Mouse (Mus musculus) layer of hippocampus, adult 18-20 months (tissue): ENCODE data around the gene Rad17. TPM values are rescaled to one million over a fixed set of nuclear protein-coding genes. Genes with fewer than 3 reads are reported as not detected.

Source experiments
- DNase-seq, 2 experiments: peaks; one replicate each; pipeline ENCODE4 v3.0.0; 2022; ENCODE audit warnings: low spot score in 2 of 2
- total RNA-seq, 2 experiments: library from RNA; stranded (reverse); gene quantifications; 2 replicates each; pipeline ENCODE4 v1.2.3; 2021

The Rad17 gene
- total RNA-seq, 2 experiments from 2014 or later, result 13.0 to 14.8 TPM

DNA sequence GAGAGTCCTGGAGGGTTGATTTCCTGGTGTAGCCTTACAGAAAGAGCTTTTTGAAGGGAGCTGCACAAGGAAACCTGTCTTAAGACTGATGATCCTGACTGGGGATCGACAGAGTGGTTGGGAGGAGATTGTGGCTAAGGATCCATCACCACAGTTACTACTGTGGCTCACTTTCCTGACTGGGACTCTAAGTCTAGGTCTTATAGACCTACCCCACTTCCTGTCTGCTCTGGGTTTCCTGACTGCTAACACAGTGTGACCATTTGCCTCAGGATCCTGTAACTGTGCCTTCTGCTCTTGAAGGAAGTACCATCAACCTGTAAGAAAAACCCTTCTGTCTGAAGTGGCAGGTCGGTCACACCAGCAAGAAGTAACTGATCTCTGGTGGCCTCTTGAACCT lies 80.1 kb downstream of the Rad17 start:
- DNase-seq, result no peak

- DNase-seq, result no peak
These were observed 82.5 kb downstream of the Rad17 start for GRCm38 (mm10) chr13:100568359-100568758.

Other genes with a start within 250 kb of the Rad17 start
- under 1 TPM; 0.15 to 0.22 TPM for gene Naip1, start 198.2 kb downstream of the Rad17 start, total RNA-seq
- 10 to 100 TPM; 42.5 to 50.8 TPM for gene Gtf2h2, start 158.5 kb downstream of the Rad17 start, total RNA-seq
- gene Ocln, start 98.3 kb downstream of the Rad17 start, total RNA-seq, result 10 to 100 TPM; 11.2 to 12.3 TPM
- 1 to 10 TPM; 1.3 to 1.8 TPM for gene Marveld2, start 34.1 kb downstream of the Rad17 start, total RNA-seq
- 10 to 100 TPM; 82.6 to 88.7 TPM for gene Ak6, start 72 bp downstream of the Rad17 start, total RNA-seq
- 10 to 100 TPM; 21.9 to 24.9 TPM for gene Taf9, start 528 bp upstream of the Rad17 start, total RNA-seq
- gene Ccdc125, start 18.7 kb upstream of the Rad17 start, total RNA-seq, result under 1 TPM in 1 of 2 experiments, not detected in 1; 0.25 TPM
- 10 to 100 TPM; 35.8 to 40.1 TPM for gene Cdk7, start 79.9 kb upstream of the Rad17 start, total RNA-seq
- gene Mrps36, start 93.6 kb upstream of the Rad17 start, total RNA-seq, result 10 to 100 TPM; 51.6 to 52.8 TPM
- not detected for gene Cenph, start 124.8 kb upstream of the Rad17 start, total RNA-seq
- under 1 TPM; 0.37 to 0.58 TPM for gene Ccnb1, start 135.5 kb upstream of the Rad17 start, total RNA-seq
- gene Slc30a5, start 182.4 kb upstream of the Rad17 start, total RNA-seq, result 10 to 100 TPM; 36.6 to 36.8 TPM